Mouse (Mus musculus) C3H10T1/2 (cell line): ENCODE results near the gene Lsm2. TPM values are rescaled to one million over a fixed set of nuclear protein-coding genes. Genes with fewer than 3 reads are reported as not detected.

Experiments used
- polyA plus RNA-seq, 2 experiments: library from polyadenylated mRNA; unstranded; fragments of >200 nt; fragmentation: generic; extraction: Trizol; gene quantifications; one replicate each; pipeline ENCODE4 v1.2.1; 2012; ENCODE audit warnings: missing spikeins in 2 of 2

Gene Lsm2
- 100 to 1,000 TPM in 1 of 2 experiments, 10 to 100 TPM in 1; 85.9 to 302 TPM for polyA plus RNA-seq

GRCm38 (mm10) chr17:34981690-34982180 lies at the start of gene Lsm2:
Gene Lsm2, plus strand, starts transcription at chr17:34981862.

DNA sequence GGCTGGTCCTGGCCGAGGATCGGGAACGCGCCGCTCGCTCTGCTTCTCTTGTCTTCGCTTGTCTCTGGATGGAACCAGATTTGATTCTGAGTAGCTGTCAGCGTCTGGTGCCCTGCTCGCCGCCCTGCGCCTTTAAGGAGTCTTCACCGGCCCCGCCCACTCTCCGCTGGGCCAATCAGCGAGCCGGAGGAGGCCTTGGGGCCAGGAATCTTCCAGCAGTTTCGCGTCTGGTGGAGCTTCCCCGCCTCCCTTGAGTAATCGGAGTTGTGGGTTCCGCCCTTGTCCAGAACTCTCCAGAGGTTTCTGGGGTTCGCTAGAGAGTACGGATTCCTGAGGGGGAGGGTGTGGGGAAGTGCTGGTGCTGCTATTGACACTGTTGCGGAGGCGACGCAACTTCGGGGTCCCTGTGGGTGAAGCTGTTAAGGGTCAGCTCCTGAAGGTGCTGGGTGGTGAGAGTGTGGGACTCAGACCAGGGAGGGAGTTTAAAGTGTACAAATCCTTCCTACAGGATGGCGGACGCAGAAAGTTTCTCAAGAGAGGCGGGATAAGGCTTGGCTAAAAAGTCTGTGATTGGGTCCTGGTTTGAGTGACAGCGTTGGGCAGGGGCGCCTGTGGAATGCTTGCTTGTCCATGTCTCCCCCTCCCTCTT lies 22.4 kb upstream of the Lsm2 start, which contains the start of gene Hspa1b:
TSS of gene Hspa1b (minus strand) at position 109 of the 649 bp plus-strand sequence.

GRCm38 (mm10) chr17:34969822-34970221 lies 11.8 kb upstream of the Lsm2 start, which contains the start of gene Gm20481:
Gene Gm20481, plus strand, starts transcription at chr17:34969912.

DNA sequence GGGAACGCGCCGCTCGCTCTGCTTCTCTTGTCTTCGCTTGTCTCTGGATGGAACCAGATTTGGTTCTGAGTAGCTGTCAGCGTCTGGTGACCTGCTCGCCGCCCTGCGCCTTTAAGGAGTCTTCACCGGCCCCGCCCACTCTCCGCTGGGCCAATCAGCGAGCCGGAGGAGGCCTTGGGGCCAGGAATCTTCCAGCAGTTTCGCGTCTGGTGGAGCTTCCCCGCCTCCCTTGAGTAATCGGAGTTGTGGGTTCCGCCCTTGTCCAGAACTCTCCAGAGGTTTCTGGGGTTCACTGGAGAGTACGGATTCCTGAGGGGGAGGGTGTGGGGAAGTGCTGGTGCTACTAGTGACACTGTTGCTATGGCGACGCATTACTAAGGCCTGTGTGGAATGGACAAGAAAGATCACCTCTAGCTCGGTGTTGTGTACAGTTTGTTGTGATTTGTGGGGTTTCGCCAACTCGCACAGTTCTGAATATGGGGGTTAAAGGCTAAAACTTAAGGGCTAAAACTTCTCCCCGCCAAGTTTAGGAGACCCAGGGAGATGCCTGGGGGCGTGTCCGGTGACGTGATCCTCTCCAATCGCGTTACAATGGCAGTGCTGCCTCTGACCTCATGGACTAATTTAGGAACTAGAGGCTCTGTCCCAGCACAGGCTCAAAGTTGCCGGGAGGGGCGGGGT lies 9.5 kb upstream of the Lsm2 start, which contains the start of the genes Hspa1a and Hspa1l:
TSS of gene Hspa1a (minus strand) at position 88 of the 681 bp plus-strand sequence.
TSS of gene Hspa1l (plus strand) at position 635 of the 681 bp plus-strand sequence.

DNA sequence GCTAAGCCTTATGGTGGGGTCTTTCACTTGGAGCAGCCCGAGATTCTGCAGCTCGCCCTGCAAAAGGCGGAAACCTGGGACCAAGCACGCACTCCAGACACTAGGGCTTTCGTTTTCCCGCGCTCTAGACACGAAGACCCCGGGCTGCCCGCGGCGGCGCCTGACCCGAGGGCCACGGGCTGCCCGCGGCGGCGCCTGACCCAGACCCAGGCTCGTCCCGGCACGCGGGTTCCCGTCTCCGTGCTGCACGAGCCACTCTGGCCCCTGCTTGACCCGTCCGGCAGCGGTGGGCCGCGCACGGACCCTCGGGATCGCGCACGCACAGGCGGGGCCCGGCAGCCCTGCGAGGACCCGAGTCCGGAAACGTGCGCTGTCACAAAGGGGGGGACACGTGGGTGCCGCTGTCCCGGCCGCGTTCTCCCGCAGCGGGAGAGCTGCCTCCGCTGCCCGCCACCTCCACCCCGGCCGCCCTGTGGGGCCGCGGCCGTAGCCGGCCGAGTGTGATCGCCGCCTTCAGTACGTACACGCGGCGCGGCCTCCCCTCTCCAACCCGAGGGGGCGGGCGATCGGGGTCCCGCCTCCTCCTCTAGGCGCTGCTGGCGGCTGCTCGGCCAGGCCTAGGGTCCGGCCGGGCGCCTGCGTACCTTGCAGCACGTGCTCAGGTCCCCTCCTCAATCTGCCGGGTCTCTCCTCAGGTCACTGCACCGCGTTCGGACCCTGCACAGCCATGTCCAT lies 19.2 kb downstream of the Lsm2 start, which contains the start of gene Vars:
TSS of gene Vars (plus strand) at position 271 of the 735 bp plus-strand sequence.

GRCm38 (mm10) chr17:35016376-35016775 lies 34.7 kb downstream of the Lsm2 start, which contains the start of gene Vwa7:
Gene Vwa7, plus strand, starts transcription at chr17:35016579.

GRCm38 (mm10) chr17:35027277-35028068 lies 45.8 kb downstream of the Lsm2 start, which contains the start of gene Sapcd1:
Gene Sapcd1, minus strand, starts transcription at chr17:35028016.

Other genes with a start within 250 kb of the Lsm2 start
- 1 to 10 TPM in 1 of 2 experiments, under 1 TPM in 1; 0.07 to 1.3 TPM for gene C4b, start 238.0 kb upstream of the Lsm2 start, polyA plus RNA-seq
- gene Cyp21a1, start 177.3 kb upstream of the Lsm2 start, polyA plus RNA-seq, result under 1 TPM in 1 of 2 experiments, not detected in 1; 0.09 TPM
- gene Stk19, start 144.9 kb upstream of the Lsm2 start, polyA plus RNA-seq, result 10 to 100 TPM; 38.4 to 44.5 TPM
- 10 to 100 TPM; 47.7 to 51.0 TPM for gene Dxo, start 144.8 kb upstream of the Lsm2 start, polyA plus RNA-seq
- gene Skiv2l, start 131.7 kb upstream of the Lsm2 start, polyA plus RNA-seq, result 10 to 100 TPM; 19.7 to 48.2 TPM
- 100 to 1,000 TPM in 1 of 2 experiments, 10 to 100 TPM in 1; 65.1 to 134 TPM for gene Nelfe, start 131.5 kb upstream of the Lsm2 start, polyA plus RNA-seq
- 1 to 10 TPM in 1 of 2 experiments, under 1 TPM in 1; 0.09 to 1.2 TPM for gene Cfb, start 119.3 kb upstream of the Lsm2 start, polyA plus RNA-seq
- 10 to 100 TPM in 1 of 2 experiments, 1 to 10 TPM in 1; 7.9 to 21.3 TPM for gene Zbtb12, start 102.4 kb upstream of the Lsm2 start, polyA plus RNA-seq
- not detected for gene Gm20547, start 99.8 kb upstream of the Lsm2 start, polyA plus RNA-seq
- gene C2, start 83.6 kb upstream of the Lsm2 start, polyA plus RNA-seq, result under 1 TPM; 0.44 to 0.51 TPM
- gene Ehmt2, start 83.4 kb upstream of the Lsm2 start, polyA plus RNA-seq, result 100 to 1,000 TPM; 206 to 224 TPM
- not detected for gene Slc44a4, start 67.4 kb upstream of the Lsm2 start, polyA plus RNA-seq
- gene Neu1, start 50.6 kb upstream of the Lsm2 start, polyA plus RNA-seq, result 10 to 100 TPM in 1 of 2 experiments, 1 to 10 TPM in 1; 6.2 to 20.0 TPM
- gene Hspa1b, start 22.6 kb upstream of the Lsm2 start, polyA plus RNA-seq, result 10 to 100 TPM in 1 of 2 experiments, 1 to 10 TPM in 1; 5.1 to 34.0 TPM
- gene Gm20481, start 11.9 kb upstream of the Lsm2 start, polyA plus RNA-seq, result not detected
- under 1 TPM; 0.08 to 0.32 TPM for gene Hspa1a, start 9.7 kb upstream of the Lsm2 start, polyA plus RNA-seq
- 1 to 10 TPM in 1 of 2 experiments, under 1 TPM in 1; 0.16 to 1.9 TPM for gene Hspa1l, start 9.2 kb upstream of the Lsm2 start, polyA plus RNA-seq
- gene Vars, start 19.1 kb downstream of the Lsm2 start, polyA plus RNA-seq, result 100 to 1,000 TPM; 118 to 278 TPM
- under 1 TPM; 0.02 to 0.09 TPM for gene Vwa7, start 34.7 kb downstream of the Lsm2 start, polyA plus RNA-seq
- 1 to 10 TPM in 1 of 2 experiments, under 1 TPM in 1; 0.81 to 2.6 TPM for gene Sapcd1, start 46.2 kb downstream of the Lsm2 start, polyA plus RNA-seq
- 1 to 10 TPM; 2.2 to 3.3 TPM for gene Msh5, start 64.9 kb downstream of the Lsm2 start, polyA plus RNA-seq
- 100 to 1,000 TPM; 603 to 758 TPM for gene Clic1, start 68.1 kb downstream of the Lsm2 start, polyA plus RNA-seq
- gene Ddah2, start 77.2 kb downstream of the Lsm2 start, polyA plus RNA-seq, result 100 to 1,000 TPM in 1 of 2 experiments, 10 to 100 TPM in 1; 66.2 to 309 TPM
- 1 to 10 TPM in 1 of 2 experiments, under 1 TPM in 1; 0.11 to 1.9 TPM for gene Ly6g6c, start 83.5 kb downstream of the Lsm2 start, polyA plus RNA-seq
- gene Mpig6b, start 84.3 kb downstream of the Lsm2 start, polyA plus RNA-seq, result under 1 TPM in 1 of 2 experiments, not detected in 1; 0.14 TPM
- not detected for gene Ly6g6e, start 95.0 kb downstream of the Lsm2 start, polyA plus RNA-seq
- not detected for gene Ly6g6d, start 96.2 kb downstream of the Lsm2 start, polyA plus RNA-seq
- gene Ly6g6f, start 103.7 kb downstream of the Lsm2 start, polyA plus RNA-seq, result not detected
- gene Abhd16a, start 107.4 kb downstream of the Lsm2 start, polyA plus RNA-seq, result 100 to 1,000 TPM in 1 of 2 experiments, 10 to 100 TPM in 1; 38.3 to 112 TPM
- not detected for gene Ly6g5c, start 126.4 kb downstream of the Lsm2 start, polyA plus RNA-seq
- under 1 TPM; 0.12 to 0.45 TPM for gene Ly6g5b, start 133.6 kb downstream of the Lsm2 start, polyA plus RNA-seq
- gene Gpank1, start 139.6 kb downstream of the Lsm2 start, polyA plus RNA-seq, result 10 to 100 TPM; 21.2 to 31.6 TPM
- gene Csnk2b, start 140.2 kb downstream of the Lsm2 start, polyA plus RNA-seq, result 100 to 1,000 TPM; 326 to 608 TPM
- 10 to 100 TPM in 1 of 2 experiments, 1 to 10 TPM in 1; 6.0 to 17.0 TPM for gene D17H6S53E, start 144.5 kb downstream of the Lsm2 start, polyA plus RNA-seq
- under 1 TPM in 1 of 2 experiments, not detected in 1; 0.44 TPM for gene Apom, start 150.2 kb downstream of the Lsm2 start, polyA plus RNA-seq
- gene Bag6, start 153.3 kb downstream of the Lsm2 start, polyA plus RNA-seq, result 100 to 1,000 TPM; 261 to 413 TPM
- gene Prrc2a, start 183.0 kb downstream of the Lsm2 start, polyA plus RNA-seq, result 100 to 1,000 TPM; 216 to 365 TPM
- gene Aif1, start 194.2 kb downstream of the Lsm2 start, polyA plus RNA-seq, result under 1 TPM in 1 of 2 experiments, not detected in 1; 0.47 TPM
- gene Lst1, start 206.6 kb downstream of the Lsm2 start, polyA plus RNA-seq, result 10 to 100 TPM in 1 of 2 experiments, 1 to 10 TPM in 1; 1.9 to 10.8 TPM
- gene Ltb, start 212.6 kb downstream of the Lsm2 start, polyA plus RNA-seq, result under 1 TPM; 0.05 to 0.06 TPM
- gene Tnf, start 220.1 kb downstream of the Lsm2 start, polyA plus RNA-seq, result not detected
- under 1 TPM; 0.12 to 0.13 TPM for gene Lta, start 223.5 kb downstream of the Lsm2 start, polyA plus RNA-seq
- under 1 TPM in 1 of 2 experiments, not detected in 1; 0.20 TPM for gene Gm16181, start 239.0 kb downstream of the Lsm2 start, polyA plus RNA-seq